Mouse (Mus musculus) monocyte, adult 5-6 weeks (primary cell): Measurements from ENCODE around the gene Ccnd3. TPM values are rescaled to one million over a fixed set of nuclear protein-coding genes. Genes with fewer than 3 reads are reported as not detected.
"Not testable (repeated sequence)": the region's sequence is repeated elsewhere in the genome, so short reads cannot be mapped to it uniquely, and the experiment has no call there.

Experiments used
- ATAC-seq: fragments of 153-309, 156-312 bp; replicated peaks from 2 replicates; pipeline ENCODE4 v1.8.0; 2017; ENCODE audit warnings: mild to moderate bottlenecking; ENCODE audit not compliant: low TSS enrichment, insufficient number of reproducible peaks, severe bottlenecking, poor library complexity, low FRiP score
- total RNA-seq: library from RNA; stranded (forward); fragments of 200-1000, 200-491, 200-594 nt; gene quantifications from 3 replicates; pipeline ENCODE4 v1.2.3, GENCODE M21; 2017

Ccnd3 gene
- total RNA-seq, 1 experiment from 2014 or later: 152 TPM

DNA sequence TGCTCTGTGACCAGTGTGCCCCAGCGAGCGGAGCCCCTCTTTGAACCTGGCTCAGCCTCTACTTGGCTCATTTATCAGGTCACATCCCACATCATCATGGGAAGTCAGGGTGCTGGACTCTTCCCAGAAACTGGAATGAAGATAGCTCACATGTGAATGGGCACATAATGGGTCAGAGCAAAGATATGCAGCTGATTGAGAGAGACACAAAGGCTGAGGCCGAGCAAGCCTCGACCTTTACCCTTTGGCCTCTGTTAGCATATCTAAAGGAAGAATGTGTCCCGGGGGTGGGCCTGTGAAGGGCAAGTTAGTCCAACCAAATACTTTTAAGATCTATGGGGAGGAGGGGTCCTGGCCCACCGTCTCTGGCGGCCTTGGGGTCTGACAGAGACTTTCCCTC, 66.8 kb downstream of the Ccnd3 start:
- no peak for ATAC-seq

DNA sequence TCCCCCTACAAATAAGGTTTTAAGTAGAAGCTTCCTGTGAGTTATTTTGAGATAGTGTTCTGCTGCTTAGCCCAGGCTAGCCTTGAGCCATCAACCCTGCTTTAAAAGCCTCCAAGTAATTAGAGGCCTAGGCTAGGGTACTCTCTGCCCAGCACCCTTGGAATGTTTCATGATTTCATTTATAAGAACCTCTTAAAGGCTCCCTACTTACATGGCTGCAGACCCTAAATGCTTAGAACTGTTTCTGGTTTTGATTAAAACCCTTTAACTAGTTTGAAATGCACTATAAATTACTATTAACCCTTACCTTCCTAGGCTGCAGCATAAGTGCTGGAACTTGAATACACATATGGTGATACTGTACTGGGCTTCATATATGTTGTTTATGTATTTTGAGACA, 67.6 kb downstream of the Ccnd3 start:
- ATAC-seq: no peak

DNA sequence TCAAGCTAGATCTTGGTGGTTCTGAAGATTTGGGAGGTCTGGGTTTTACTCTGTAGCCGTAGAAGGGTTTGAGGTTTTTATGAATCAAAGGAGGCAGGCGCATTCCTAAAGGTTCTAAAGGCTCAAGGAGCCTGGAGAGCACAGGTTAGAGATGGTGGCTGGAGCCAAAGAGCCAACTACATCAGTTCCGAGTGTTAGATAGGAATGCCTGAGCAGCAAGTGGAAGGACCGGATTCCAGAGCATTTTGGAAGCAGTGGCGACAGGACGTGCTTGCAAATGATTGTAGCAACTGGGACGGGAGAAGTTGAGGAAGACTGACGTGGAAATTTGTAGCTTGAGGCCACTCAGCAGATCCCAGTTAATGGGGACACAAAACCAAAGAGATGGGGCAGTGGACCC, 69.2 kb downstream of the Ccnd3 start:
- no peak for ATAC-seq

DNA sequence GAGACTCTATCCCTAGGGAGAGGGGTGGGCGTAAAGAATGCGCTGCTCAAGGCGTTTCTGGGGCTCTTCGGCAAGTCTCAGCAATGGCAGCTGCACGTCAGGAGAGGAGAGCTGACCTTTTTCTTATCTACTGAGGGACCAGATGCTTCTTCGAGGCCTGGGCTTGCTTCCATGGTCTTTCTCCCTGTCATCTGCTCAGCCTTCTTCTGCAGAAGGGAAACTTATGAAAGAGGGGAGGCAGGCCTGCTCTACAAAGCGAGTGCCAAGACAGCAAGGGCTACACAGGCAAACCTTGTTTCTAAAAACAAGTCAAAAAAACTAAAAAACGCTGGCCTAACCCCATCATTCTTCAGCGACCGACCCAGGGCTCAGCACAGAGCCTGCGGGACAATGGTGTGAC, 70.0 kb downstream of the Ccnd3 start:
- ATAC-seq: no peak

DNA sequence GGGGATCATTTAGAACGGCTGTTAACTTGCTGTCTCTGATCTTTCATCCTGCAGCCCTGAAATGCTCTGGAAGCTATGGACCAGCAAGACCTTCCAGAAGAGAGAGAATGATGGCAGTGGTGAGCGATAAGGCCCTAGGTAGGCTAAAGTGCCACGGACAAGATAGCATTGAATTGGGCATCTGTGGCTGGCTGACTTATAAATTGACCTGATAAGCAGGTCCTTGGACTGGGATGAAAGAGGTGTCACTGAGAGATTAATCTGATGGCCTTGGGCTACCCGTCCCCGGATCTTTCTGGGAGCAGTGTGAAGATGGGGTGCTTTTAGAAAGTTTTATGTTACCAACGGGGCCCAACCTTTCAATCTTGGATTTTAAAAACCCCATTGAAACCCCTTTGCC, 73.8 kb downstream of the Ccnd3 start:
- ATAC-seq: no peak

DNA sequence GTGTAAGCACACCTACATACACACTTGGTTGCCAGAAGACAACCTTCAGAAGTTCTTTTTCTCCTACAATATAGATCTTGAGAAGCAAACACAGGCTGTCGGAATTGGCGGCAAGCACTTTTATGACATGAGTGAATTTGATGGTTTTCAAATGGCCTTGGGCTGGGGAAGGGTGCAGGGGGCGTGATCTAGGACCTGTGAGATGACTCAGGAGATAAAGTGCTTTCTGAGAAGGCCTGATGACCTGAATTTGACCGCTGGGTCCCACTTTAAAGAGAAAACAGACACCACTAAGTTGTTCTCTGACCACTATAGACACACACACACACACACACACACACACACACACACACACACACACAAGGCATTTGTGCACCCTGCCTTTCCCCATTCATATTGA, 76.1 kb downstream of the Ccnd3 start:
- ATAC-seq: no peak

DNA sequence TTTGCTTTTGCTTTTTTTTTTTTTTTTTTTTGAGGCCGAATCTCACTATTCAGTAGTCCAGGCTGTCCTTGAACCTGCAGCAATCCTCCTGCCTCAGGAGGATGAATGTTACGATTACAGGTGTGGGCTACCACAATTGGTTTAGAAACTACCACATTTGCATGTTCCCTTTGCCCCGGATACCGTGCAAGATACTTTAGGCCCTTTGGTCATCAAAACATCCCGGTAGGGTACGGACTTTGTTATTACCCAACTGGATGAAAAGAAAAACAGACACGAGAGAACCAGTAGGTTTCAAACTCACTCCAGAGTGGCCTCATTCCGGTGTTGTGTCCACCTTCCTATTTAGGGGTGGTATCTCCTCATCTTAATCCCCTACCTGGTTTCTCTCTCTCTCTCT, 83.7 kb downstream of the Ccnd3 start:
- no peak for ATAC-seq

DNA sequence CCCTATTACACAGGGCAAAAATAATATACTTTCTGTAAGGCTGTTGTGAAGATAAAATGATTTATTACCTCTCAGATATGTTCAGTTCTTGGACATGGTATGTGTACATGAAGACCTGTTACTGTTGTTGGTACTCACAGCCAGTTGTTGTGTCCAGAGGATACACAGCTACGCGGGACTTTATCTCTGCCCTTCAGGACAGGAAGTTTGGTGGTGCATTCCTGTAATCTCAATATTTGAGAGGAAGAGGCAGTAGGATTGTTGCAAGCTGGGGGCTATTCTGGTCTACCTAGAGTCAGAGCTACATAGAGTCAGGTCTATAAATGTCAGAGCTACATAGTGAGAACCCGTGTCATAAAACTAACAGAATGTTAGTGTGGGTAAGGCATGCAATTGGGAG, 86.2 kb downstream of the Ccnd3 start:
- ATAC-seq: no peak

DNA sequence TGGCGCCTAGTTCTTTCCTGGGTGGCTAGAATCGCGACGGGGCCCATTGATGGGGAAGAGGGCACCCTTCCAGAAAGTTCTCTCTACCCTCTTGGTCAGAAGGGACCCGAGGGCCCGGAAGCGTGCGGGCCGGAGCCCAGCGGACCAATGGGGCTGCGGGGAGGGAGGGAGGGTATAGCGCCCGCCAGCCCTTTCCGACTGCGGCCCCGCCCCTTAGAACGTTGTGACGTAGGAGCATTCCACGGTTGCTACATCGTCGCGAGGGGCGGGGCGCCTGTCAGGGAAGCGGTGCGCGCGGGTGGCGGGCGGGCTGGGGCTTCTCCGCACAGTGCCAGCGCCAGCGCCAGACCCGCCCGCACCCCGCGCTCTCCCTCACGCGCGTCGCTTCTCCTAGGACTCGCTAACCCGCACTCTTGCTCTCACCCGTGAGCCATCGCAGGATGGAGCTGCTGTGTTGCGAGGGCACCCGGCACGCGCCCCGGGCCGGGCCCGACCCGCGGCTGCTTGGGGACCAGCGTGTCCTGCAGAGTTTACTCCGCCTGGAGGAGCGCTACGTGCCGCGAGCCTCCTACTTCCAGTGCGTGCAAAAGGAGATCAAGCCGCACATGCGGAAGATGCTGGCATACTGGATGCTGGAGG, 88.5 kb downstream of the Ccnd3 start:
- ATAC-seq: peak; percentile 53

DNA sequence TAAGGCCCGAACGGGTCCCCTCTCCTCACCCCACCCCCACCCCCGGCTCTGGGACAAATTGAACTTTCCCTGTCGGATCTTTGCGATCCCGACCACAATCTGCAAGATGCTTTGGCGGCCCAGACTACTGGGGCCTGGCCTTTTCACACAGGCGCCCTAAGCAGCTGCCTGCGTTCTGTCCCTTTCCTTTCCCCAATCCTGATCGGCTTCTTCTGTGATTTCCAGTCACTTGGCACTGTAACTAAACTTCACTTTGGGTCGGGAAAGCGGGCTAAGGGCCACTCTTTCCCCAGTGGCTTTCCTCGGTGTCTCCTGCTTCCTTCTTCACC, 89.0 kb downstream of the Ccnd3 start:
- no peak for ATAC-seq

DNA sequence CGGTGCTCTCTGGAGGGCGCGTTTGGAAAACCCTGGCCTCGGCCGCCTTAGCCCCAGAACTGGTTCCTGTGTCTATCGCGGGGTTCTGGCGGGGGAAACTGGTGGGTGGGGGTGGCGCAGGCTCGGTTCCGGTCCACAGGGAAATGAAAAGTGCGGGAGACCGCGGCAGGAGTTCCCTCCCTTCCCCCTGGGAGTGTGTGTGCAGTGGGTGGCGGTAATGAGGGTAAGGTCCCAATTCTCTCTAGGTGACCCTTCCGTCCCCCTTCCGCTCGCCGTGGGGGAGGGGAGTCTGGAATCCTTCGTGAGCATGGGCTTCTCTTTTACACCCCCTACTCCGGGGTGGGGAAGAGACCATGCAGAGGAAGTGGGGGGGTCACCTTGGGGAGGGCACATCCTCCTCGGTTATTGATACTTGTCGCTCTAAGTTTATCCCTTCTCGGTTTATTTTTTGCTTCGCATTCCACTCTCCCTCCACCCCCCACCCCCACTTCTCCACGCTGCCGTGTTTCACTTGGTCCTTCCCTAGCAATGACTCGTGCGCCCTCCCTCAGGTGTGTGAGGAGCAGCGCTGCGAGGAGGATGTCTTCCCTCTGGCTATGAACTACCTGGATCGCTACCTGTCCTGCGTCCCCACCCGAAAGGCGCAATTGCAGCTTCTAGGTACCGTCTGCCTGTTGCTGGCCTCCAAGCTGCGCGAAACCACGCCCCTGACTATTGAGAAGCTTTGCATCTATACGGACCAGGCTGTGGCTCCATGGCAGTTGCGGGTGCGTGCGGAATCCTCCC, 89.5 kb downstream of the Ccnd3 start:
- ATAC-seq: no peak

DNA sequence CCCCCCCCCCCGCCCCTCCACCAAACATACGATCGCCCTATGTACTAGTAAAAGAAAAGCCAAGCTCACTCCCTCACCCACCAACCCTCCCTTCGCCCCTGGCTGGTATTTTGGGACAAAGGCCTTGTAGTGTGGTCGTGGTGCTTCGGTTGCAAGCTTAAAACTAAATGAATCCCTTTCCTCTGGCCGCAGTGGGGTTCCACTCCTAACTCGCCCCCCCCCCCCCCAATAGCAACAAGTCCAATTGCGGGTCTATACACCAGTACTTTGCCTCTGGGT, 90.1 kb downstream of the Ccnd3 start:
- no peak for ATAC-seq

DNA sequence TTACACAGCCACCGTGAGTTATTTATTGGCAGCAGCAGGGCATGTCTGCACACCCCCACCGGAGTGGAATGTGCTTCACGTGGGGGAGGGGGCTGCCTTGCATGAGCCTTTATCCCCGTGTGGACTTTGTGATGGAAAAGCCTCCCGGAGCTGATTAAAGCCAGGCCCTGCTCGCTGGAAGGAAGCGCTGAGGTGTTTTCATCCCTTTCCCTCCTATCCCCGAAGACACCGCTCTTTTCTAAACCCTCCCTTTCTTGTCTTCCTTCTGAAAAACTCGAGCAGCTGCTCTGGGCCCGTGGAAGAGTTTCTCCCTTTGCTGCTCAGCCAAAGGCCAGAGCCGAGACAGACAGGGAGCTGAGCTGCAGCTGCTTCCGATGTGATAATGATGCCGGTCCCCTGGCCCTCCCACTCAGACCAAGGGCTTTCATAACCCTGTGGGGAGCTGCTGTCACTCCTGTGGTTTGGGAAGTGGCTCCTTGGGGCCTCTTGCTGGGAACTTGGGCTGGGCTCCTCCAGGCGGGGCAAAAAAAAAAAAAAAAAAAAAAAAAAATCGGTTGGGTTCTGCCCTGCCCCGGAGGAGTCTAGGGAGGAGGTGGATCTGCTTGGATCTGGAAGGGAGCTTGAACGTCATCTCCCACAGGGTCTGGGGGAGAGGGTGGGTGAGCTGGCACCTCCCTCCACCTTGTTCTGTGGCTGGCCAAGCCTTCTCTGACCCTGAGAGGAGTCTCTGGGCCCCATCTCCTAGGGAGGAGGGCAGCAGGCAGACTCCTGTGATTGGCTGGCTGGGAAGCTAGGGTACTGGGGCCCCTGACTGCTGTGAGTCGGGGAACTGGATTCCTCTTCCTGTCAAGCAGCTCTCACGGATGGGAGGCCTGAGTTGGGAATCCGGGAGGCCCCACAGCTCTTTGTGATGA, 90.7 kb downstream of the Ccnd3 start:
- peak; percentile 51 for ATAC-seq

DNA sequence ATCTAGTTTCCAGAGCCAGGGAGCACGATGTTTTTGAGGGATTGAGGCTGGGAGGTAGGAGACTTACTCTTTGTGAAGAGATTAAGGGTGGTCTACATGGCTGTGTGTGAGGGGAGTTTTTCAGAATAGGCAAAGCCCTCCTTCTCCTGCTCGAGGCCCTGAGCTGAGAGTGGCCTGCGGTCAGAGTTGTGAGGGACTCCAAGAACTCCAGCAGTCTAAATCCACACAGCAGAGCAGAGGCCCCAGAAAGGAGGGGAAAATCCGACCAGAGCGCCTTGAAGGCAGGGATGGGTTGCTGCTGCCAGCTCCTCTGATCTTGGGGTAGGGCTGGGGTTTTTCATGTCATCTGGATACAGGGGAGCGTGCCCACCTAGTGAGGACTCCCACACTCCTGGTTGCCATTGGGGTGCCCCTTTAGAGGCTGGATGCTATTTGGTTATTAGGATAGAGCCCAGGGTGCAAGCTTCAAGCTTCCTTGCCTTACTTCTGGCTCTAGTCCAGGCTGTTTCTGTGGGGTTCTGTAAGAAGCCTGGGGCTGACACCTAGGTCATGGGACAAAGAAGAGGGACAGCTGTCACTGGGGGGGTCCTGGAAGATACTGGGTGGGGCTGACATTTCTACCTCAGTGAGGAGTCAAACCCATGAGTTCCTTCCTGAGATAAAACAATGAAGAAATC, 91.4 kb downstream of the Ccnd3 start:
- ATAC-seq: no peak

DNA sequence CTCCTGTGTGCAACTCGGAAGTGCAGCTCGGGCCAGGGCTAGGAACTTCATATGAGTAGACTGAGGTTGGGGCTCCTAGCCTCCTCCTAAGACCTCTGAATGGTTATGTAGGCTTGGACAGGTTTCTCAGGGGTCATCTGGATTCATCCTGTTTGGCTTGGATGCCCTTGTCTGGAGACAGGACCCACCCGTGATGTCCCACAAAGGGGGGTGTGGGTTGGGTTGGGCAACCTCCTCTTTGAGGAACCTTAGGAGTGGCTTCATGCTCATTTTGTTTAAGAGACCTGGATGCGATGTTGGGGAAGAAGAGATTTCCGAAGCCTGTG, 92.0 kb downstream of the Ccnd3 start:
- no peak for ATAC-seq

DNA sequence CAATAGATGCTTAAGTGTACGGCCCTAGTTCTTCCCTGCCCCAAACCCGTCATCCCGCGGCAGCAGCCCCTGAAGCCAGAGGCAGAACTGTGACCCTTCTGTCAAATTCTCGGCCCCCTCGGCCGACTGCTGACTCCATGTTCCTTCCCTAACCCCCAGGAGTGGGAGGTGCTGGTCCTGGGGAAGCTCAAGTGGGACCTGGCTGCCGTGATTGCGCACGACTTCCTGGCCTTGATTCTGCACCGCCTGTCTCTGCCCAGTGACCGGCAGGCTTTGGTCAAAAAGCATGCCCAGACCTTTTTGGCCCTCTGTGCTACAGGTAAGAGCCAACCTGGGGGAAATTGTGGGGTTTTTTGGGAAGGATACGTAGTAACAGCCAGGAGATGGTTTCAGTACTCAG, 92.4 kb downstream of the Ccnd3 start:
- no peak for ATAC-seq

DNA sequence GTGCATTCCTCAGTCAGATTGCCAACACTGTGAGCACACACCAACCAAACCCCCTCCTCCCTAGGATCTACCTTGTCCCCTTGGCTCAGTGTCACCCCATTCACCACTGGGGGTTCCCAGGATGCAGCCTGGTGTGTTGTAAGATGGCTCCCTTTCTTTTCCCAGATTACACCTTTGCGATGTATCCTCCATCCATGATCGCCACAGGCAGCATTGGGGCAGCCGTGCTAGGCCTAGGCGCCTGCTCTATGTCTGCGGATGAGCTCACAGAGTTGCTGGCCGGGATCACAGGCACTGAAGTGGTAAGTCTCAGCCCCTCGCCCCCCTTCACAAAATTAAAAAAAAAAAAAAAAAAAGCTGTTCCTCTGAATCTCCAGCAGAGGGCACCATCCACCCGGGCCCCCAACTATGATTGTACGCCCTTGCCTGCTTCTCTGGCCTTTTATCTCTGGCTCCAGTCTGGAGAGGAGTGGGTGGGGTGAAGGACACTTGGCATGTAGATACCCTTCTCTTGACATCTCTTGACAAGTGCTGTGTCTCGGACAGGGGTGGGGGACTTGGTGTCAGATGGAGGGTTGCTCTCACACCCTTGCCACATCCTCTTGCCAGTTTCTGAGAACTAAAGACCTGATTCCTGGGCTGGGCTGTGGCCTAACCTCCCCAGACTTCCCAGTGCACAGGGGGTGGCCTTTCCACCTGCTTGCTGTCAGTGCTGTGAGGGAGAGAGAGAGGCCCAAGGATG, 93.2 kb downstream of the Ccnd3 start:
- no peak for ATAC-seq

DNA sequence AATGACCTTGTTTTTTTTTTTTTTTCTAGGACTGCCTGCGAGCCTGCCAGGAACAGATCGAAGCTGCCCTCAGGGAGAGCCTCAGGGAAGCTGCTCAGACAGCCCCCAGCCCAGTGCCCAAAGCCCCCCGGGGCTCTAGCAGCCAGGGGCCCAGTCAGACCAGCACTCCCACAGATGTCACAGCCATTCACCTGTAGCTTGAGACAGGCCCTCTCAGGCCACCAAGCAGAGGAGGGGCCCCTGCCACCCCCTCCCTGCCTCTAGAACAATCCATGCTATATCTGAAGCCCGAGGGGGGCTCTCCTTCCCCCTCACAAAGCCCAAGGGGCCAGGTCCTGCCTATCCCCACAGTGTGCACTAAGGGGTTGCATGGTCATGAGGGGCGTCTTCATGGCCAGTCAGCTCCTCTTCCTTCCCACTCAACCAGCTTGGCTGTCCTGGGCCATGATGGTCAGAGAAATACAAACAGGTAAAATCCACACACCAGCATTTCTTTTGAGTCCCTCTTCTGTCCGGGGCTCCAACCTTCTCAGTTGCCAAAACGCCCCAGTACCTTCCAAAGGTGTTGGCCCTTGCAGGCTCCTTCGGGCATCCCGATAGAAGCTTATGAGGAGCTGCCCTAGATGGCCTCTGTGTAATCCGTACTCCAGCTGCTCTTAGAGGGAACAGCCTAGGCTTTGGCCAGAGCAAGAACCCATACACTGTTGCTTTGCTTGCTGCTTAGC, 93.9 kb downstream of the Ccnd3 start:
- not testable (repeated sequence) for ATAC-seq
